Mouse (Mus musculus): ENCODE results near the gene B4galt4.

DNA sequence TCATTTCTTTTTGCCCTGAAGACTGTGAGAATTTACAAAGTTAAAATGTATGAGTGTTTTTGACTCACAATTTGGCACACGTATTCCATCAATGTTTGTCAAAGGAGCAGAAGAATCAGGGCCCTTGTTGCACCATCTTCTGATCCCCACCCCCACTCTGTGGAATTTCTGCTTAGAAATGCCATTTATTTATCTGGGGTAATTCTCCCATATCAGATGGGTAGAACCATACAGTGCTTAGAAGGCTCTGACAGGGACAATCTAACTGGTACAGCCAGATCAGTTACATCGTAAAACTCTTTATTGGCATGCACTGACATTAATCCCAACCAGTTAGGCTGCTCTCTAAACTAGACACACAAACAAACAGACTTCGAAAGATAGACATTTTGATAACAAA lies 47.9 kb downstream of the B4galt4 start:
- TF ChIP-seq CTCF (IDR thresholded peaks at IDR 0.05; ENCODE audit: borderline replicate concordance, control insufficient read depth, extremely low read depth, insufficient read depth, low read length, poor library complexity) = no peak
- no peak for TF ChIP-seq POLR2A (IDR thresholded peaks at IDR 0.05; ENCODE audit: control insufficient read depth, extremely low read depth, insufficient read depth, low read length, poor library complexity)

Measured in thymus, adult 2 months (tissue).